Mouse (Mus musculus) granulocyte monocyte progenitor cell, adult 5-6 weeks (primary cell): ENCODE data around the gene H2-Ab1. TPM values are rescaled to one million over a fixed set of nuclear protein-coding genes. Genes with fewer than 3 reads are reported as not detected.
"Not testable (repeated sequence)": the region's sequence is repeated elsewhere in the genome, so short reads cannot be mapped to it uniquely, and the experiment has no call there.

Experiments
- ATAC-seq: replicated peaks from 2 replicates; pipeline ENCODE4 v1.8.0; 2016; ENCODE audit warnings: mild to moderate bottlenecking, moderate TSS enrichment, inconsistent platforms; ENCODE audit not compliant: poor library complexity, severe bottlenecking
- total RNA-seq, 2 experiments: library from RNA; stranded (forward) in 1 of 2; stranded (reverse) in 1 of 2; fragments of 200-712, 200-1000 nt in 1 of 2; fragments of >200 nt in 1 of 2; fragmentation: Nextera tagmentation in 1 of 2; gene quantifications; 2 replicates each; pipeline ENCODE4 v1.2.3; 2014 to 2017

H2-Ab1 gene
- total RNA-seq, 2 experiments from 2014 or later: 35.8 to 40.7 TPM

GRCm38 (mm10) chr17:34304751-34305150 lies 47.3 kb downstream of the H2-Ab1 start:
- ATAC-seq: peak; percentile 75

GRCm38 (mm10) chr17:34305380-34306030 lies 48.0 kb downstream of the H2-Ab1 start, which contains the start of gene H2-Eb1:
Gene H2-Eb1, plus strand, starts transcription at chr17:34305867.
- peak; percentile 90 for ATAC-seq

DNA sequence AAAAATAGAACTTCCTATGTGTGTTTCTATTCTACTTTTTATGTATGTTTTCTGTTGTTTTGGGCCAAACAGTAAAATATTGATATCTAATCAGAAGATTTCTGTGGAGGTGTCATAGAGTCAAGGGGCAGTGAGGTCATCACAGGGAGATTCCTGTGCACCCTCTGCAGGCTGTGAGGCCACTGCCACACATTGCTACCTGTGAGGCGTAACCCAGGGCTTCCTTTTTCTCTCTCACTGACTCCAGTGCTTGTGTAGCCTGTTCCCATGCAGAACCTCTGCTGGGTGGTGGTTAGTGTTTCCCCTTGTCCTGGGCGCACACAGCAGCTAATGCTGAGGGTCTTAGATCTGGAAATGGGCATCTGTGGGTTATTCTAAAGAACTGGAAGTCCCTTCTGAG lies 48.9 kb downstream of the H2-Ab1 start:
- no peak for ATAC-seq

GRCm38 (mm10) chr17:34307216-34307615 lies 49.7 kb downstream of the H2-Ab1 start:
- ATAC-seq: no peak

DNA sequence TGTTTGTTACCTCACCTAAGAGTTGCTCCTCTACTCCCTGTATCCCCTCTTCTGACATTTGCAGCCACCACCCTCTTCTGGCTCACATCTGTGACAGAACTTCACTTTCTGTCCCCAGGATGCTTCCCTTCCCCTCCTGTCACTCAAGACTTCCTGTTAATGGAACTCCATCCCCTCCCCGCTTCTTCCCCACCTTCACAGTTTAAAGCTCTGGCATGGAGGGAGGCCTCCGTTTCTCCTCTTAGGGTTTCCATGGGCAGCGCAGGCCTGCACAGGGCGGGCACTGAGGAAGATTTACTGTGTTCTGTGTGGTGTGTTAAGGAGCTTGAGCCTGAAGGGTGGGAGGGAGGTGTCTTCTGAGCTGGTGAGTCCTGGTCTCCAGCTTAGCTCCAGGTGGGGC lies 50.7 kb downstream of the H2-Ab1 start:
- ATAC-seq: no peak

GRCm38 (mm10) chr17:34309225-34309624 lies 51.7 kb downstream of the H2-Ab1 start:
- no peak for ATAC-seq

DNA sequence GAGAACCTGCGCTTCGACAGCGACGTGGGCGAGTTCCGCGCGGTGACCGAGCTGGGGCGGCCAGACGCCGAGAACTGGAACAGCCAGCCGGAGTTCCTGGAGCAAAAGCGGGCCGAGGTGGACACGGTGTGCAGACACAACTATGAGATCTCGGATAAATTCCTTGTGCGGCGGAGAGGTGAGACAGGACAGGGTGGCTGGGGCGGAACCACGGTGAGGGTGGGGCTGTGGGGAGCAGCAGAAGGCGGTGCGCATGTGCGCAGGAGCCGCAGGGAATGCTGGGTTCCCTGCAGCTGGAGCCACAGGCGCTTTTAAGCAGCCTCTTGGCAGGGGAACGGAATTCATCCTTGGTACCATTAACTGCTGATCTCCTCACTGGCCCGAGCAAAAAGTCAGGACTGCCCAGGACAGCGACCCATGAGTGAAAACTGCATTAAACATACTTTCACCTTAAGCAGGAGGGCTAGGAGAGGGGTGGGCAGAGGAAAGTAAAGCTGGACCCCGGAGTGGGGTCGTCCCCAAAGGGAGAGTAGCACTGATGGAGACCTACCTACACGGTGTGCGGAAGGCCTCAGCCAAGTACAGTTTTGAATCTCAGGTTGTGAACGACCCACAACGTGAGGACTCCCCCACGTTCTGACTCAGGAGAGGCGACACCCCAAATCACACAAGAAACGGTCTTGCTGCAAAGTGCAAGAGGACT lies 52.3 kb downstream of the H2-Ab1 start:
- ATAC-seq: 0 out of 2 replicates have a peak, but pooled peaks have one; percentile 20

- not testable (repeated sequence) for ATAC-seq
Observed at GRCm38 (mm10) chr17:34310526-34310925, 53.0 kb downstream of the H2-Ab1 start.

- peak; percentile 77 for ATAC-seq
Observed at GRCm38 (mm10) chr17:34312185-34312584, 54.7 kb downstream of the H2-Ab1 start.

DNA sequence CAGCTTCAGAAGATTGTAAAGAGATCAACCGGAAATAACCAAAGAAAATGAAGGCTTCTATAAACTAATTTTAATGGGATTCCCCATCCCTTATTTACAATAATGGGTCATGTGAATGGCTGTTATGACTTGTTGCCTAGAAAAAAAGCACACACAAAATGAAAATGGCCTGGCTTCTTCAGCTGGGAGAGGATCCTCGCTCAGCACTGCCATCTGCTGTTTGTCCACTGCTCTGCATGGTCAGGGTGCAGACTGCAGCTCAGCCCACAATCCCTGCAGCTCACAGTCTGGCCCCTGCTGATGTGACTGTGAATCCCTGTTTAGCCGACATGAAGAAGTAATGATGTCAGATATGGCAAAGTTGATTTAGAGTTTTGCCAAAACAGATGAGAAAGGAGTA lies 55.9 kb downstream of the H2-Ab1 start:
- ATAC-seq: peak; percentile 81

DNA sequence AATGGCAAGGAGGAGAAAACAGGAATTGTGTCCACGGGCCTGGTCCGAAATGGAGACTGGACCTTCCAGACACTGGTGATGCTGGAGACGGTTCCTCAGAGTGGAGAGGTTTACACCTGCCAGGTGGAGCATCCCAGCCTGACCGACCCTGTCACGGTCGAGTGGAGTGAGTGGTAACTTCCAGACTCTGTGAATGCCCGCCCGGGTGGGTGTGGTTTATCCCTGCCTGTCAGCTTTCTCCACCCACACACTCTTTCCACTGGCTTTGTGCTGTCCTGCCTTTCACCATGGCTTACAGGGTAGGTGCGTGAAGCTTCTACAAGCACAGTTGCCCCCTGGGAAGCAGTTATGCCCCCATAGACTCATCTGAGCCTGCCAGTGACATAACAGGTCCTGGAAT lies 56.8 kb downstream of the H2-Ab1 start:
- ATAC-seq: no peak

- no peak for ATAC-seq
Observed at GRCm38 (mm10) chr17:34315512-34315911, 58.0 kb downstream of the H2-Ab1 start.

DNA sequence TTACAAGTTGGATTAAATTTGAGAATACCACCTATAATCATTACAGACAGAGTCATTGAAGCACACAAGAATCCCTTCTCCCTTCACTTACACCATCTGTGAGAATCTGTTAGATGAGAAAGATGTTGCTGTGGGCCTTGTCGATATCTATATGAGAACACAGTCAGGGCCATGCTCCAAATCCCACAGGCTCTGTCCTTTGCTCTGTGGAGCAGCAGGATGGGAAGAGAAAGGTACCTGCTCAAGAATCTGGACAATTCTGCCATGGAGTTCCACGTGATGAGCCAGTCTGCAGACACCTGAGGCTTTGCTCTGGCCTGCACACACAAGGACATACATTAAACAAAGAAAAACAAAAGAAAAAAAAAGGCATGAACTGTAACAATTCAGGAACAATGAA lies 59.2 kb downstream of the H2-Ab1 start:
- ATAC-seq: no peak

DNA sequence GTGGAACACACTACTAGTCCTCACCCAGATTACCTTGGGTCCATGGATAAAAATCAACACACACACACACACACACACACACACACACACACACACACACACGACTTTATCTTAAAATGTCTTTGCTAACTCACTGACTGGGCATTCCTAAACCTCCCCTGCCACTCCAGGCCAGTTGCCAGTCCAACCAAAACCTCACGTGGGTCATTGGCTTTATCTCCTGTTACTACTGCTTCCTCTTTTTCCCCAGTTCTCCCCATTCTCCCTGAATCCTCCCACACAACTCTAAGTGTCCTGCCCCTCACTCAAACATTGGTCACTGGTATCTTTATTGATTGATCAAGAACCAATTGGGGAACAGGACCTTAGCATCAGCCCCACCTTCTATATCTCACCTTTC lies 59.8 kb downstream of the H2-Ab1 start:
- peak; percentile 44; the same call in 1 of the 2 replicates for ATAC-seq

Other genes with a start within 250 kb of the H2-Ab1 start
- 14.5 and 19.8 TPM in 2 replicates for gene Ring1, start 233.0 kb upstream of the H2-Ab1 start, total RNA-seq (2014; fragmentation: Nextera tagmentation)
- 9.9 and 14.0 TPM in 2 replicates for gene Ring1, start 233.0 kb upstream of the H2-Ab1 start, total RNA-seq (2017)
- 35.4 and 67.3 TPM in 2 replicates for gene H2-Ke6, start 229.6 kb upstream of the H2-Ab1 start, total RNA-seq (2014; fragmentation: Nextera tagmentation)
- 27.1 and 30.1 TPM in 2 replicates for gene H2-Ke6, start 229.6 kb upstream of the H2-Ab1 start, total RNA-seq (2017)
- gene Slc39a7, start 226.0 kb upstream of the H2-Ab1 start, total RNA-seq (2014; fragmentation: Nextera tagmentation): 41.0 and 56.8 TPM in 2 replicates
- gene Slc39a7, start 226.0 kb upstream of the H2-Ab1 start, total RNA-seq (2017): 99.8 and 103 TPM in 2 replicates
- 51.0 and 55.4 TPM in 2 replicates for gene Rxrb, start 225.9 kb upstream of the H2-Ab1 start, total RNA-seq (2014; fragmentation: Nextera tagmentation)
- gene Rxrb, start 225.9 kb upstream of the H2-Ab1 start, total RNA-seq (2017): 40.5 and 47.2 TPM in 2 replicates
- gene Col11a2, start 218.3 kb upstream of the H2-Ab1 start, total RNA-seq (2014; fragmentation: Nextera tagmentation): 2.1 and 3.4 TPM in 2 replicates
- 1.2 and 3.4 TPM in 2 replicates for gene Col11a2, start 218.3 kb upstream of the H2-Ab1 start, total RNA-seq (2017)
- 6.4 and 15.0 TPM in 2 replicates for gene H2-Oa, start 165.3 kb upstream of the H2-Ab1 start, total RNA-seq (2014; fragmentation: Nextera tagmentation)
- gene H2-Oa, start 165.3 kb upstream of the H2-Ab1 start, total RNA-seq (2017): 1.7 and 7.6 TPM in 2 replicates
- gene H2-DMa, start 138.1 kb upstream of the H2-Ab1 start, total RNA-seq (2014; fragmentation: Nextera tagmentation): 97.2 and 116 TPM in 2 replicates
- gene H2-DMa, start 138.1 kb upstream of the H2-Ab1 start, total RNA-seq (2017): 40.2 and 41.8 TPM in 2 replicates
- gene Brd2, start 135.1 kb upstream of the H2-Ab1 start, total RNA-seq (2014; fragmentation: Nextera tagmentation): 165 and 218 TPM in 2 replicates
- gene Brd2, start 135.1 kb upstream of the H2-Ab1 start, total RNA-seq (2017): 273 and 284 TPM in 2 replicates
- 3.2 and 3.6 TPM in 2 replicates for gene H2-DMb2, start 114.4 kb upstream of the H2-Ab1 start, total RNA-seq (2014; fragmentation: Nextera tagmentation)
- 3.8 and 7.1 TPM in 2 replicates for gene H2-DMb2, start 114.4 kb upstream of the H2-Ab1 start, total RNA-seq (2017)
- gene H2-DMb1, start 104.6 kb upstream of the H2-Ab1 start, total RNA-seq (2014; fragmentation: Nextera tagmentation): 55.3 and 56.9 TPM in 2 replicates
- gene H2-DMb1, start 104.6 kb upstream of the H2-Ab1 start, total RNA-seq (2017): 47.9 and 48.5 TPM in 2 replicates
- 45.4 and 60.7 TPM in 2 replicates for gene Tap1, start 70.1 kb upstream of the H2-Ab1 start, total RNA-seq (2014; fragmentation: Nextera tagmentation)
- 81.6 and 89.7 TPM in 2 replicates for gene Tap1, start 70.1 kb upstream of the H2-Ab1 start, total RNA-seq (2017)
- 144 and 147 TPM in 2 replicates for gene Psmb9, start 69.9 kb upstream of the H2-Ab1 start, total RNA-seq (2014; fragmentation: Nextera tagmentation)
- 103 and 141 TPM in 2 replicates for gene Psmb9, start 69.9 kb upstream of the H2-Ab1 start, total RNA-seq (2017)
- gene Psmb8, start 60.0 kb upstream of the H2-Ab1 start, total RNA-seq (2014; fragmentation: Nextera tagmentation): 391 and 417 TPM in 2 replicates
- gene Psmb8, start 60.0 kb upstream of the H2-Ab1 start, total RNA-seq (2017): 462 and 464 TPM in 2 replicates
- gene Tap2, start 54.2 kb upstream of the H2-Ab1 start, total RNA-seq (2014; fragmentation: Nextera tagmentation): 23.2 and 40.2 TPM in 2 replicates
- gene Tap2, start 54.2 kb upstream of the H2-Ab1 start, total RNA-seq (2017): 62.7 and 69.6 TPM in 2 replicates
- 8.3 and 13.9 TPM in 2 replicates for gene H2-Ob, start 18.8 kb upstream of the H2-Ab1 start, total RNA-seq (2014; fragmentation: Nextera tagmentation)
- gene H2-Ob, start 18.8 kb upstream of the H2-Ab1 start, total RNA-seq (2017): 2.1 and 2.3 TPM in 2 replicates
- 2.4 and 6.9 TPM in 2 replicates for gene H2-Aa, start 30.1 kb downstream of the H2-Ab1 start, total RNA-seq (2014; fragmentation: Nextera tagmentation)
- 2.4 and 4.8 TPM in 2 replicates for gene H2-Aa, start 30.1 kb downstream of the H2-Ab1 start, total RNA-seq (2017)
- not detected in 2 replicates for gene H2-Eb1, start 48.2 kb downstream of the H2-Ab1 start, total RNA-seq (2014; fragmentation: Nextera tagmentation)
- gene H2-Eb1, start 48.2 kb downstream of the H2-Ab1 start, total RNA-seq (2017): 2.6 TPM in 2 replicates
- not detected in 2 replicates for gene H2-Eb2, start 68.0 kb downstream of the H2-Ab1 start, total RNA-seq (2014; fragmentation: Nextera tagmentation)
- not detected in 2 replicates for gene H2-Eb2, start 68.0 kb downstream of the H2-Ab1 start, total RNA-seq (2017)
- gene Btnl2, start 97.1 kb downstream of the H2-Ab1 start, total RNA-seq (2014; fragmentation: Nextera tagmentation): not detected in 2 replicates
- not detected in 2 replicates for gene Btnl2, start 97.1 kb downstream of the H2-Ab1 start, total RNA-seq (2017)
- not detected in 2 replicates for gene Btnl1, start 119.4 kb downstream of the H2-Ab1 start, total RNA-seq (2014; fragmentation: Nextera tagmentation)
- not detected in 2 replicates for gene Btnl1, start 119.4 kb downstream of the H2-Ab1 start, total RNA-seq (2017)
- gene BC051142, start 141.1 kb downstream of the H2-Ab1 start, total RNA-seq (2014; fragmentation: Nextera tagmentation): not detected in 2 replicates
- gene BC051142, start 141.1 kb downstream of the H2-Ab1 start, total RNA-seq (2017): 0.21 TPM in 1 of 2 replicates, not detected in the other
- gene Btnl4, start 219.6 kb downstream of the H2-Ab1 start, total RNA-seq (2014; fragmentation: Nextera tagmentation): not detected in 2 replicates
- not detected in 2 replicates for gene Btnl4, start 219.6 kb downstream of the H2-Ab1 start, total RNA-seq (2017)